Mouse (Mus musculus) cerebellum, adult 2 months (tissue): ENCODE results near the gene Mettl1.

Experiments
- CTCF ChIP-seq: fragments of 200-500 bp; IDR thresholded peaks from 2 replicates; pipeline ENCODE4 v1.5.1; 2011; ENCODE audit warnings: low read depth, mild to moderate bottlenecking, control low read depth, low read length, moderate library complexity, borderline replicate concordance; ENCODE audit not compliant: insufficient read depth
- POLR2A ChIP-seq: fragments of 200-500 bp; IDR thresholded peaks from 2 replicates; pipeline ENCODE4 v1.6.1; 2011; ENCODE audit warnings: low read length, control low read depth, borderline replicate concordance; ENCODE audit not compliant: insufficient read depth

DNA sequence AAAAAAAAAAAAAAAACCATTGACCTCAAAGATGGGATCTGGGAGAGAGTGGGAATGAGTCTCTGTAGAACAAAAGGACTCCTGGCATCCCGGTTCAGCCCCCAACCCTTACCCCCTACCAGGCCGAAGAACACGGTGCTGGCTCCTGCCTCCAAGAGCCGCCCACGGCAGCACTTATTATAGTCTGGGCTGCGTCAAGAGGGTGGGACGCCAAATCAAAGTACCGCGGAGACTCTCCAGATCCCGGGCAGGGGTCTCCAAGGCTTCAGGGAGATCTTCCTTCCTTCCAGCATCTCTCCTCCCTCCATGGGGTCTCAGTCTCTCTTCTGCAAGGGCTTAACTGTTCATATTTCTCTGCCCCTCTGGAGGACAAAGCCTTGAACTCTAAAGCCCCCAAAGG is 36.3 kb downstream of the Mettl1 start:
- TF ChIP-seq POLR2A: no peak
- no peak for TF ChIP-seq CTCF
